Mouse (Mus musculus) ES-CJ7 (cell line): ENCODE data around the gene Cenpp.

Experiments
- DNase-seq: peaks from one replicate; pipeline ENCODE4 v3.0.0; 2011; ENCODE audit warnings: low read depth, low spot score

The Cenpp gene

DNA sequence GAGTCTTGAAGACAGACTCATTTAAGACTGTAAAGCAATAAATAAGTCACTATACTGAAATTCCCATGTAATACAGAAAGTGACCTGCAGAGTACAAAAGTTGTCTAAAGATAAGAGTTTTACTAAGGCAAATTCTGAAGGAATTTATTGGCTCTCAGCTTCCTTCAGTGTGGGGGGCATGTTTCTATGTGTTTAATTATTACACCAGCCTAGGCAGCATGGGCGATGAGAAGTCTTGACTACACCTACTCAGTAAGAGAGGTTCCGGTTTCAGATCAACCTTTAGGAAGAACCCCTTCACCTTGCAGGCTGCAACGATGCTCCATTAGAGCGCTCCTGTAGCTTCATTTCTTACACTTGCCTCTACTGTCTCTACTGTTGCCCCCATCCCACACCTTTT, 121.9 kb downstream of the Cenpp start:
- no peak for DNase-seq

DNA sequence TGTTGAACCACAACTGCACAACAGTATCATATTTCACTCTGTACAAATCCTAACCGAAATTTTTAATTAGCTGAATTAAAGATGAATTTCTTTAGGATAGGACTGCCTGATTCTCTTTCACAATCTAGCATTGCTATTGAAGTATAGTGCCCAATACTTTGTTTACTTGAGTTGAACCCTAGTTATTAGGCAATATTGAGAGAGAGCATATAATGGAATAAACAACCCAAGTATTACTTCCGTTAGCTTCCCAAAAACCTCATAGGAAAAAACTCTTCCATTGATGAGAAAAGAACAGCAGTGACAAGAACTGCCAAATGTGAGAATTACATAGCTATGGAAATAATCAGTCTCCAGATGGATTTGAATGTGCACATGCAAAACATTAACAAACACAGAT, 126.3 kb downstream of the Cenpp start:
- no peak for DNase-seq

DNA sequence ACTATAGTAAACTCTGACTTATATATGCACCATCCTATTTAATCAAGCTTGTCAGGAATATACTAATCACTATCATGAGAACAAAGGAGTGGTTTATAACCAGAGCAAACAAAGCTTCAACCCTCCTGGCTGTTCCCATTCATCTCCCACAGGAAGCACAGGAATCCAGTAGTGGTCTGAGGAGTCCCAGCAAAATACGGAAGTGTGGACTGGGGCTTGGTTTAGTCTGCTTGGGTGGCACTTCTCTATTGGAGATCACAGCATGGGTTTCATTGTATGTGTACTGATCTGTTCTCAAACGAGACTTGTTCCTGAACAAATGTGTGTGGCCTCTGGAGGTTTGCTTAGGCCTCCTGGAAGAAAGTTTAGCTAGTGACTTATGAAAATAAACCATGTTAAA, 133.8 kb downstream of the Cenpp start:
- DNase-seq = no peak

DNA sequence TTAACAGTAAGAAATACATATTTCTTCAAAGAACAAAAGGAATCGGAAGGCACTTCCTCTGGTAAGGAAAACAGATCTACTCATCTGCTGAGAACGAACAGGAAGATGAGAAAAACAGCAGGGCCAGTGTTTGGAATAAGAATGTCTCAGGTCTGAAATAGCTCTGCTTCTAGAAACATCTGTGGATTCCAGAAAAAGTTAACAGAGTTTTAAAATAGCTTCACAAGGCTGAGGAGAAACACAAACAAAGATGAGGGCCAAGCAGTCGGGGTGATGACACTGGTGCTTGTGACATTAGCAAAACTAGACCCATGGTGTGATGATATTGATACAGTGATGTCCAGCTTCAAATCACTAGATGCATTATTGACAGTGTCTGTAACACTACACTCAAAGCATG, 145.4 kb downstream of the Cenpp start:
- no peak for DNase-seq

DNA sequence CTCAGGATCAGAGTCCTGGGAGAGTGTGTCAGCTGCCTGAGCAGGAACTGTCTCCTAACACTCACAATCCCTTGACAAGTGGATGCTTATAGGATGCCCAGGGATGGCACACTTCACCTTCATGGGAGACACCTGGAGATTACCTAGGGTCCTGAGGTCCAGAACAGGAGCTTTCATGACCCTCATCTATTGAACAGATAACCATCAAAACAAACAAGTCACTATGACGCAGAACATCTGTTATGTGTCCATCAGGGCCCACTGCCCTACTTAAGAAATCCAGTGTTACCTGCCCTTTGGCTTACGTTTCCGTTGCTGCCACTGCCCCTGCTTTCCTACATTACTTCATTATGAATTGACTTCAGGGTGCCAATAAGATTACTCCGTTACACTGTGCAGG, 146.8 kb downstream of the Cenpp start:
- no peak for DNase-seq

DNA sequence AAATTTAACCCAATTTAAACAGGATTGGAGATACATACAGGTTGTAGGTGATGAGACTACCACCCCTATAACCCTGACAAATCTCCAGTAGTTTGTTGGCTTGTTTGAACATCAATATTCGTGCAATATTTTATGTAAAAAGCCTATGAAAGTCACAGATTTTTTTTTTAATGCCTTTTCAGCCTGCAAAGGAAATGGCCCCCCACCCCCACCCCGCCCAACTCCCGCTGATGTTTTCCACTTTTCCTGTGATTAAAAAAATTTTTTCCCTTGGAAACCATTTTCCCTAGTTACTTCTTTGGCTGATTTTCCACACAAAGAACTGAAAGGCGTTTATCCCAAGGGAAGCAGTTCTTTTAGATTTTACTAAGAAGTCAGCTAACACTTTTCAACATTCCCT, 148.1 kb downstream of the Cenpp start, which contains the start of gene Ecm2:
Ecm2 (plus strand) TSS at position 301 of the 400 bp plus-strand sequence.
- no peak for DNase-seq

DNA sequence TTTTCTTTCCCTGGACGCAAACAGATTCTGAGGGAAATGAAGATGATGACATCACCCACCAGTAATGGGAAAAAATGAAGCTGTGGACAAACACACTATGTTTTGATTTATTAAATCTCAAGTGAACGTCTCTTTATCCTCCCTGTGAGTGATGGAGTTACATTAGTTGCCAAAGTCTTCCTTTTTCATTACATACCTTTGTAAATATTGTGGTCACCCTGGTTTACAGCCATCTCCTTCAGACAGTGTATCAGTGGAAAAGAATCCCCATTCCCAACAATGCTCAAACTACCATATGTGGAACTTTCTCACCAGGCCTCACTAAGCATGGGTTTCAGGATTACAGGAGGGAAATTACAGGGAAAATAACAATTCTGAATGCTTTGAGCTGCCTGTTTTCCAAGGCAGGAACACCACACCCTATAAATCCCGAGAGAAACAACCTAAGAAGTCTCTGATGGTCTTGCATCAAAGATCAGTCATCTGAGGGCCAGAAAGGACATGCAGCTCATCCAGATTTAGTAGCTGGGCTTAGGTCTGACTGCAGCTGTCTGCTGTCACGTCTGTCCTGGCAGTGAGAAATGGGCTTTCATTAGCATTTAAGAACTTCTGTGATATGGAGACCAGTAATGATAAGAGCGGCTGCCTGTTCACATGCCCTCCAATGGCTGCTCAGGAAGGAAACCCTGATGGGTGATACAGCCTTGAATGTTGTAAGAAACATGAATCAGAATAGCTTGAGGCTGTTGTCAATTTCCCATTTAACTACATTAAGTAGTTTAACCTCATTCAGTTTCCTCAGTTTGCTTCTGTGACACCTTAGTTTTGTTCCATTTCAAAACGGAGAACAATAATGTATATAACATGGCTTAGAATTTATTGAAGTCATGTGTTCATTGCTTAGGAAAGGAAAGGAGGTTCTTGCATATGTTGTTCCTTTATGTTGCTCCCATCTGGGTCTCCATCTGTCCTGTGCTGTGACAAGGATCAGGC, 159.9 kb downstream of the Cenpp start, which contains the start of gene Tes3-ps:
Tes3-ps (plus strand) TSS at position 943 of the 993 bp plus-strand sequence.
- DNase-seq = no peak

DNA sequence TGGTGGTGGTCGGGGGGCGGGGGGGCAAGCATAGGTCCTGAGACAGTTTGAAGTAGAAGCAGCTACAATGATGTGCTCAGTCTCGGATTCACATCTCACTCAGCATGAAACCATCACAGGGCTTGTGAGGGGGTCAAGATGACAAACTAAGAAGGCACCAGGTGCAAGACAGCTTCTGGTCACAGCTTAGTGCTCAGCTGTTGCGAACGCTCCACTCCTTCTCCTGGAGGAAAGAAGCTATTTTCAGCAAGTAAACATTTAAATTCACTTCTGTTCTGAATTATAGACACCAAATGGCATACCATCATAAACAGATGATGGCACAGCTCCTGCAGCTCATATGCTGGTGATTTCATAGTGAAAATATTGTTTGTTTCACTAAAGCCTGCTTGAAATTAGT, 167.2 kb downstream of the Cenpp start:
- no peak for DNase-seq

DNA sequence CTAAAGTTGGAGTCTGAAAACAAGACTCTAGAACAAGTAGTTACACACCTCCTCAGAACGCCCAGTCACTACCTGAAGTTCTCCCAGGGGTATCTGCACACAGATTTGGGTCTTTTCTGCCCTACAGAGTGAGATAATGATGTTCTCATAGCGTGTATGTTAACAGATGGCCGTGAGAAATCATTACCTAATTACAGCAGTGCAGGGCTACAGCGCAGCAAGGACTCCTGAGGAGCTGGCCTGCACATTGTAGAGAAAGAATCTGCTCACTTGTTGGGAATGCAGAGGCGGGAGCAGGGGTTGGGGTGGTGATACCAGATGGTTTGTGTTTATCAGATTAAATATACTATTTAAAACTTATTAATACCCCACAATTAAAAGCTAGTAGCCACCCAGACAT, 172.0 kb downstream of the Cenpp start:
- DNase-seq = no peak

DNA sequence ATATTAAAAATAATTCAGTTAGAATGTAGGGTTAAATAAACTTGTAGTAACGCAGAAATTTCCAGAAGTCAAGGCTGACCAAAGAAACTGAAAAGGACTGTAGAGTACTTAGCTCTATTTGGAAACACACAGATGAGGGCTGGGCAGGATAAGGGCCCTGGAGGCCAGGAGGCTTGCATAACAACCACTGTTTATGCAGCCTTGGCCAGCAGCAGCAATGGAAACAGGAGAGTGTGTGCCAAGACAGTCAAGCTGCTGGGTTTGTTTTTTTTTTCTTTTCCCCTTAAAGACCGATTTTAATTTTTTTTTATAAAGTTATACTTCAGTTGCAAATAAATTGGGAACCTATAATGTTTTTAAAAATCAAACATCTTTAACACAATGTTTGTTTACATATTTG, 172.5 kb downstream of the Cenpp start:
- DNase-seq = no peak

DNA sequence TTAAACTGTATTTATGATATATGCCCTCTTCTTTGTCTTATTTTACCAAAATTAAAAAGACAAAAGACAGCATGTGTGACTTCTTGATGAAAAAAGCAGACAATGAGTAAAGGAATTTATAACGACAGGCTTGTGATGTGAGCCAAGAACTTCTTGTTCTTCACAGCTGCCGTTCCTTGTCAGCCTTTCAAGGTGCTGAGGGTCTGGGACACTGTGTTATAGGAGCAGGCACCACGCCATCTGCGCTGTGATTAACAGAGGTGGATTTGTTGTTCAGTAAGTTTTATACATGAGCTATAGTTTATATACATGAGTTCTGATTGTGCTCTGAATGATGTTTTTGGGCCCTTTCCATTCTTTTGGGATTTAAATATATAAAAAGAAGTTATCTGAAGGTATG, 173.2 kb downstream of the Cenpp start:
- no peak for DNase-seq

DNA sequence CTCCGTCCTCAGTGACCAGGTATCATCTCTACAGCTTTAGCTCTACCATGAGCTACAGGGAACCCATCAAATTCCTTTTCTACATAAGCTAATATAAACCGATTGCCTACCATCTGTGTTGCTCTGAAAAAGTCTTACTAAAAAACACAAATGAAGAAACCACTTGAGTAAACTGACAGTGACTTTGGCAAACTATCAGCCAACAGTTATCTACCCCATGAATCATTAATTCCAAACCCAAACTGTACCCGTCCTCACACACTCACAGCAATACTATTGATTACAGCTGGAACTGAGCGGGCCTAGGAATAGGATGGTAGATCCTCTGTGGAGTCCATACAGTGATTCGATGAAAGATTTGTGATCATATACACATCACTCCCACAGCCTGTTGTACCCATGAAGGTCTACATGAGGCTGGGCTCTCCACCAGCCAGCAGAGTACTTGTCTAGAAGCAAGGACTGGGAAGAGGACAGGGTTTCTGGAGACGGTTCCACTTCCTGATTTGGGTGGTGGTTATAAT, 173.7 kb downstream of the Cenpp start:
- no peak for DNase-seq

DNA sequence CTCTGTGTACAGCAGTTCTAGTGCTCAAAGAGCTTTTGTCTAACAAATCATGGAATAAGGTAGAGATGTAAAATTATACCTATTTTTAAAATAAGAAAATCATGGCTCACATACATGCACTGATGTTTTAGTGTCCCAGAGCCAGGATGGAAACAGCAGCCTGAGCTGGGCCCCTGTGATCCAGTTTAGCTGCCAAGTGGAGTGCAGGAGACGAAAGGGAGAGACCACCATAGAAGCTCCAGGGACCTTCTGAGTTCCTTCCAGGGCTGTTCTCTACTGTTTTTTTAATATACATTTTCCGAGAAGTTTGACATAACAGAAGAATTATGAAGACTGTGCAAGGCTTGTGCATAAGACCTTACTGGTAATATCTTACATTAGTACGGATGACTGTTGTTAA, 174.7 kb downstream of the Cenpp start:
- no peak for DNase-seq

DNA sequence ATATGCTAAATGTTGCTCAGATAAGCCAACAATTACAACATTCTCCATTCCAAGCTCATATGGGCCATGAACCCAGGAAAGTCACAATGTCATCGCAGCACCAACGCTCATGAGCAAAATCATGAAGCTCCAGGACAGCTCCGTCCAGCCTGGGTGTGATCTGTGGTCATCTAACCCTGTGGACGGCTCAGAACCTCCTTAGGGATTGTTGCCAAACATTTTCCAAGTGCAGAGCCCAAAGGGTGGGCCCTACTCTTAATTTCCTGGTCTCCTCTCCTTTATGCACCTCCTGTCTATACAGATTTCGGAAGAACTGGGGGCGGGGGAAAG, 179.9 kb downstream of the Cenpp start:
- no peak for DNase-seq

DNA sequence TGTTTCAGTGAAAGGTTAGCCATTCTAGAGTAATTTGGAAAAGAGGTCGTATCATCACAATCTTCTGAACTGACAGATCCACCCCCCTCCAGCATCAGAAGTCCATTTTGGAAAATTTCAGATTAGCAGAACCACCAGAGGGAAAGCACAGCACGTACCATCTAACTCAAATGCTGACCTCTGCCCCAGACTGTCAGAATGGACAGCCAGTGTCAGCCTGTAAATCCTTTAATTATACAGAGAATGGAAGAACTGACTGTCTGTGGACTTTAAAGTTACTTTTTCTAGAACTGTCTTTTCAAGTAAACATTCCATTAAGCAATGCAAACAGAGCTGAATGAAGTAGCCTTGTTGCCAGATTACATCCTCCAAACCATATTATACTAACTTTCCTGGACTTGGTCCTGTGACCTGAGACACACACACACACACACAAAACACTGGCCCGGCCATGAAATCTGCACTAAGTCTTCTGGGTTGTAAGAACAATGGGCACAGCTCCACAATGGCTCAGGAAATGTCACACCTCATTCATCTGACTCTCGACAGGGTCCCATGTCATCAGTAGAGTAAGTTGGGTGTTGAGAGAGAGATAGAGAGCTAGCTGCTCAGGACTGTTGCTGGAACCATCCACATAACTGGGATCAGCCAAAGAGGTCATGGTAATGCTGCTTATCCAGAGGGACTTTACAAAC, 180.5 kb downstream of the Cenpp start:
- DNase-seq = no peak

DNA sequence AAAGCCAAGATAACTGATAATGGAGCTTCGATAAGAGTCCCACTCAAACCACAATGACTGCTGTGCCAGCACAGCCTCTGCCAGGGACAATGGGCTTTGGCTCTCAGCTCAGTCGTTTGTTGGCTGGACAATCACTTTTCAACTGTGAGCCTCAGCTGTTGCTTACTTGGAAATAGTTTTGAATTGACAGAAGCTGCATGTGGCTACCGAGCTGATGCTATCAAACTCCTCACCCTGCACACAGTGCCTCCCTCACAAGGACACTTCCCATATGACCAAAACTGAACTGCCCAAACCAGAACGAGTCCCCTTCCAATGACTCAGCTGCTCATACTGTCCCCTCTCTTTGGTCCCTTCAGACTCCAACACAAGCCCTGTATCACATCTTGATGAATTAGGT, 181.8 kb downstream of the Cenpp start:
- no peak for DNase-seq

DNA sequence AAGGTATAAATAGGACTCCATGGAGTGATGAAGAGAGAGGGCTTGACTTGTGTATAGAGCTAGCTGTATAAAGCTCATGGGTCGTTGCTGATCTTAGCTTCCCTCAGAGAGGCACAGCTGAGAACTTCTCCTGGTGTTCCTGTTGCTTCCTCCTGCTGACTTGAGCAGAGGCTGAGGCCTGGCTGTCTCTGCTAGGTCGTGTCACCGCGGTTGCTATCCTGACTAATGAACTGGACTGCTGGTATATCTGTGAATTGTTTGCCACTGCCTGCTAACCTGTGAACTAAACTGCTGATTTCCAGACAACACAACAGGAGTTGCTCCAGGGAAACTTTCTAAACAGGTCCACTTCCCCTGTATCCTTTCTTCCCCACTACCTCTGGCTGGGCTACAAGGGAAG, 182.3 kb downstream of the Cenpp start:
- no peak for DNase-seq

DNA sequence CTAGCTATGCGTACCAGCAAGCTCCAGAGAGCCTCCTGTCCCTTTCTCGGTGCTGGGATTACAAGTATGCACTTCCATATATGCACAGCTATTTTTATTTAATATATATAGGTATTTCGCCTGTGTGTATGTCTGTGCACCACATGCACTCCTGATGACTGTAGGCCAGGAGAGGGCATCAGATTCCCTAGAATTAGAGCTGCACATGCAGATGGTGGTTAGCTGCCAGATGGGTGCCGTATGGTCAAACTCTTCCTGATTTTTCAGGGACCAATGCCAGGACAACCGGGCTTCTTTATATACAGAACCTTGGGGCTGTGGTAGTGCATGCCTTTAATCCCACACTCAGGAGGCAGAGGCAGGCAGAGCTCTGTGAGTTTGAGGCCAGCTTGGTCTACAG, 183.6 kb downstream of the Cenpp start:
- DNase-seq = no peak

DNA sequence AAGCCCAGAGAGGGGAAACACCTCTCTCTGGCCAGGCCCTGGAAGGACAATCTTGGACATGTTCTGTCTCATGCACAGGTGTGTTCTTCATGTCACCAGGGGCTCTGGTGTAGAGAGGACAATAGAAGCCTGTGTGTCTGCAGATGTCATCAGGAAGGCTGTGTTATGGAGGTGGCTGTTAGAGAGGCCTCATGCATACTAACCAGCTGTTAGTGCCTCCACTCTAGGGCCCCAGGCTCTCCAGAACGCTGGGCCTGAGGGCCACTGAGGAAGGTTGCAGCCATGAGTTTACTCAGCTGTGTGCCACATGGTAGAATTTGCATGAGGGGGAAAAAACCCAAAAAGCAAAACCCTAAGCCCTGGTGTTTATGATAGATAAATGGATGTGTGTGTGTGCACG, 185.0 kb downstream of the Cenpp start:
- DNase-seq = no peak

DNA sequence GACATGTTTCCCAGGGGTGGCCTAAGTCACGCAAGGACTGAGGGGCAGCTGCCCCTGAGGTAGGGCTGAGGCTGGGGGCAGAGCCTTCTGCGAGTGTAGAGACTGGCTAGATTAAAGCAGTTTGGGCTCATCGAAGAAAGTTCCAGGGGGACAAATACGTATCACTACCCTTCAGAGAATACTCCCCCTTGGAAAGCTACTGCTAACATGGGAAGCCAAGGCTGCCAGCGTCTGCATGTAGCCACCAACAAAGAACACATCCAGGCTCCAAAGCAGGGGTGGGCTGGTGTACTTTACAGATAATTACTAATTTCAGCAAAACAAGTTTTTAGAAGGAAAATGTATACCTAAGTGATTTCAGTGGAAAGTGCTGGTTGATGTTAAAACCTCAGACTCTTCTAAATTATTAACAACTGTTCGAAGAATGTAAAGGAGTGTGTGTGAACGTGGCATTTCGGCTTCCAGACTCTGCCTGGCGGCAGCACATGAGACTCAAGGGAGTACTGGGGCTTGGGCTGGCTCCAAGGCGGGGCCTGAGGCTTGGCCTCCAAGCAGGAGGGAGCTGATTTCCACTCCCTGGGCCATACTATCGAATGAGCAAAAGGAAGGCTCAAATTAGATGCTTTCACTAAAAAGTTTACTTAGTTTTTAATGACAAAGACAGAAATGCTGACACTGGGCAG, 186.1 kb downstream of the Cenpp start:
- no peak for DNase-seq

DNA sequence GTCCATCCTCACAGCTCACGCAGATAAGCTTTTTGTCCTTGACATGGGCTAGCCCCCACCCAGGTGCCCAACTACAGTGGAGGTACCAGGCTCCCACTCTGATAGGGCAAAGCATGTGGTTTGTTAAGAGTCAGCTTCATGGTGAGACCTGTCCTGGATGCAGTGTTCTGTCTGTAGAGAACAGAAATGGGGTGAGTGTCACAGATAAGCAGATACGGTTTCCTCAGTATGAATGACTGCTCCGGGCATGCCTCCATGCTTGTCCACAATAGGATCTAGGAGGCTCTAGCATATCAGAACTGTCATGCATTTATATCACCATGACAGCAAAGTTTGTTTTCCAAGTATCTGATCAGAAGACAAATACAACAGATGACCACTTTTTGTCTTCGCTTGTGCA, 186.7 kb downstream of the Cenpp start:
- no peak for DNase-seq

DNA sequence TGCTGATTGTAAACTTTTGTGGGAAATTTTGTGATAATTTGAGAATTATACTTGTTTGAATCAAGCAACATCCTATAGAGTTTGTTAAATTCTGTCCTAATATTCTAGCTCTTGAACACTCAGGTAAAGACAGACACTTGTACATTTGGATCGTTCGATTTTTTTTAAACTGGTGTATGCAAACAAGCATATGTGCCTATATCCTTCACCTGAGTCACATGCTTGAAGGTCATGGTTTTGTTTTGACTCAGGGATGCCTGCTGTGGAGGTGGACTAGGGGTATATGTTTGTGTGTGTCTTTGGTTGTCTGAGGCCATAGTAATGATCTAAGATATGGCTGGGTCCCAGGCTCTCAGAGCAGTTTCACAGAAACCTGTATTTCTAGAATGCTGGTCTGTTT, 189.7 kb downstream of the Cenpp start:
- DNase-seq = no peak
